Mouse (Mus musculus) heart, postnatal 0 days (tissue): ENCODE results near the gene Cd22.

Source experiments
- CTCF ChIP-seq: IDR thresholded peaks from 2 replicates; pipeline ENCODE4 v1.5.1; 2016; ENCODE audit warnings: antibody characterized with exemption, control low read depth, low read depth
- EP300 ChIP-seq: IDR thresholded peaks from 2 replicates; pipeline ENCODE4 v1.6.1; 2016; ENCODE audit warnings: antibody characterized with exemption, low read depth

- no peak for TF ChIP-seq EP300
- no peak for TF ChIP-seq CTCF
Measured at GRCm38 (mm10) chr7:30878950-30879349, 1.2 kb downstream of the Cd22 start.
